Mouse (Mus musculus) forebrain, embryonic 14.5 days (tissue): ENCODE results near the gene Mrpl19. TPM values are rescaled to one million over a fixed set of nuclear protein-coding genes. Genes with fewer than 3 reads are reported as not detected.

Experiments used
- ATAC-seq: fragments of 200-750 bp; cut with Nextera tagmentation; 2 replicates; pipeline ENCODE4 v1.8.0; 2017; ENCODE audit warnings: mild to moderate bottlenecking, moderate library complexity
- DNase-seq: peaks from one replicate; pipeline ENCODE4 v3.0.0-alpha.2; 2015; ENCODE audit warnings: low spot score
- H3K27ac ChIP-seq: fragments of 300-500 bp; sonication (generic); 2 replicates; pipeline ENCODE4 v1.5.1; 2014; ENCODE audit warnings: low read depth, mild to moderate bottlenecking, control low read depth, low read length, moderate library complexity
- H3K27me3 ChIP-seq: fragments of 300-500 bp; sonication (generic); replicated peaks from 2 replicates; pipeline ENCODE4 v1.6.1; 2014; ENCODE audit warnings: low read length, control low read depth, mixed read lengths; ENCODE audit not compliant: control insufficient read depth, insufficient read depth
- H3K36me3 ChIP-seq: fragments of 300-500 bp; sonication (generic); 2 replicates; pipeline ENCODE4 v1.6.1; 2014; ENCODE audit warnings: low read length, control low read depth; ENCODE audit not compliant: control insufficient read depth, insufficient read depth
- H3K4me1 ChIP-seq: fragments of 300-500 bp; sonication (generic); 2 replicates; pipeline ENCODE4 v1.6.1; 2014; ENCODE audit warnings: antibody characterized with exemption, low read length, control low read depth; ENCODE audit not compliant: control insufficient read depth, insufficient read depth
- H3K4me2 ChIP-seq: fragments of 300-500 bp; sonication (generic); 2 replicates; pipeline ENCODE4 v1.6.1; 2014; ENCODE audit warnings: mild to moderate bottlenecking, control low read depth, low read length
- H3K4me3 ChIP-seq: fragments of 300-500 bp; sonication (generic); 2 replicates; pipeline ENCODE4 v1.5.1; 2014; ENCODE audit warnings: low read depth, low read length, control low read depth
- H3K9ac ChIP-seq: fragments of 300-500 bp; sonication (generic); 2 replicates; pipeline ENCODE4 v1.6.1; 2014; ENCODE audit warnings: mild to moderate bottlenecking, low read length, control low read depth, moderate library complexity
- H3K9me3 ChIP-seq: fragments of 300-500 bp; sonication (generic); replicated peaks from 2 replicates; pipeline ENCODE4 v1.6.1; 2016; ENCODE audit warnings: low read length, control low read depth, mixed read lengths; ENCODE audit not compliant: control insufficient read depth
- WGBS: fragments of 180-500 bp; shearing (Covaris S2); extraction: QIAGEN DNeasy Blood & Tissue Kit; methylation state at CpG from one replicate; pipeline ENCODE4 v1.1.7; 2014; 5-methylcytosine and 5-hydroxymethylcytosine counted together
- polyA plus RNA-seq: library from polyadenylated mRNA; unstranded; fragments of >200 nt; fragmentation: Nextera tagmentation; extraction: Ambion mirVana; gene quantifications from 2 replicates; pipeline ENCODE4 v1.2.1, GENCODE M21; 2014

The Mrpl19 gene
- polyA plus RNA-seq, 1 experiment from 2014 or later: 32.9 TPM

- H3K36me3 ChIP-seq: no peaks in the 10 kb centered on the region
- H3K27me3 ChIP-seq: no peaks in the 10 kb centered on the region
- H3K4me2 ChIP-seq: no peak overlapping the region
- no peaks in the 10 kb centered on the region for H3K9me3 ChIP-seq
- 71% methylated on average over 3 of the region's 3 CpGs for WGBS
- H3K4me3 ChIP-seq: no peak overlapping the region
- peak; percentile 37 for DNase-seq
- H3K27ac ChIP-seq: no peak overlapping the region
- no peak overlapping the region for H3K9ac ChIP-seq
- H3K4me1 ChIP-seq: no peaks in the 10 kb centered on the region
- ATAC-seq: peak; percentile 44; the same call in 1 of the 2 replicates
These were observed 53.6 kb downstream of the Mrpl19 start for GRCm38 (mm10) chr6:81912177-81912576.

DNA sequence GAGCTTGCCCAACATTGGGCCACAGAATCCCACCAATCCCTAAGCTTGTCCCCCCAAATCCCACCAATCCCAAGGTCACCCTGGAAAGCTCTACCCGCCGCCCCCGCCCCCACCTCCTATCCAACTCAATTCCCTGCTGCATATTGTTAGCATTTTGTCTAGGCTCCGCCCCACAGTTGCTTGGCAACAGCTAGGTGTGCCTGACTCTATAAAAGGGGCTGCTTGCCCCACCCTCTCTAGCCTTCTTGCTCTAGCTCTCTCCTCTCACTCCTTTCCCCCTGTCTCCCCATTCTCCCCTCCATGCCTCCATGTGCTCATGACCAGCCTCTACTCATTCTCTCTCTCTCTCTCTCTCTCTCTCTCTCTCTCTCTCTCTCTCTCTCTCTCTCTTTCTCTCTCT is 54.0 kb downstream of the Mrpl19 start:
- H3K4me1 ChIP-seq: no peaks in the 10 kb centered on the region
- no peaks in the 10 kb centered on the region for H3K9me3 ChIP-seq
- H3K4me2 ChIP-seq: no peak overlapping the region
- H3K36me3 ChIP-seq: no peaks in the 10 kb centered on the region
- H3K27me3 ChIP-seq: no peaks in the 10 kb centered on the region
- WGBS: 77% methylated on average over 4 of the region's 4 CpGs
- no peak overlapping the region for H3K27ac ChIP-seq
- no peak for ATAC-seq
- DNase-seq: no peak
- H3K9ac ChIP-seq: no peak overlapping the region
- no peak overlapping the region for H3K4me3 ChIP-seq

DNA sequence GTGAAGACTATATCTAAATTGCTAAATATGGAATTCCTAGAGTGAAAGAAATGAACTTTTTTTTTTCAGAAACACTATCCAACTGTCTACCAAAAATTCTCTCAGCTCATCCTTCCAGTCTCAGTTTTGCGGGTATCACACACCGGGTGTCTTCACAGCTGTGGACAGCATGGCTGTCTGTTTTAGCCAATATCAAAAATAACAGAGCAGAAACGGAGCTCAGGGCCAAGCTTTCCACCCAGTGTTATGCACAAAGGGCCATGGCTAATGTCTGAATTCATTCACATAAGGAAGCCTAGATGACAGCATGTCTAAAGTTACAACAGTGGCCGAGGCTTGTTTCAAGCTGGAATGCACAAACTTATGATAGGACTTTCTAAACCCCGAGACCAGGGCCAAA is 54.5 kb downstream of the Mrpl19 start:
- no peaks in the 10 kb centered on the region for H3K36me3 ChIP-seq
- no peak overlapping the region for H3K27ac ChIP-seq
- DNase-seq (no peak), ATAC-seq (no peak)
- H3K4me1 ChIP-seq: no peaks in the 10 kb centered on the region
- H3K9me3 ChIP-seq: no peaks in the 10 kb centered on the region
- H3K9ac ChIP-seq: no peak overlapping the region
- no peaks in the 10 kb centered on the region for H3K27me3 ChIP-seq
- H3K4me2 ChIP-seq: no peak overlapping the region
- H3K4me3 ChIP-seq: no peak overlapping the region
- WGBS: 91% methylated on average over 5 of the region's 5 CpGs

DNA sequence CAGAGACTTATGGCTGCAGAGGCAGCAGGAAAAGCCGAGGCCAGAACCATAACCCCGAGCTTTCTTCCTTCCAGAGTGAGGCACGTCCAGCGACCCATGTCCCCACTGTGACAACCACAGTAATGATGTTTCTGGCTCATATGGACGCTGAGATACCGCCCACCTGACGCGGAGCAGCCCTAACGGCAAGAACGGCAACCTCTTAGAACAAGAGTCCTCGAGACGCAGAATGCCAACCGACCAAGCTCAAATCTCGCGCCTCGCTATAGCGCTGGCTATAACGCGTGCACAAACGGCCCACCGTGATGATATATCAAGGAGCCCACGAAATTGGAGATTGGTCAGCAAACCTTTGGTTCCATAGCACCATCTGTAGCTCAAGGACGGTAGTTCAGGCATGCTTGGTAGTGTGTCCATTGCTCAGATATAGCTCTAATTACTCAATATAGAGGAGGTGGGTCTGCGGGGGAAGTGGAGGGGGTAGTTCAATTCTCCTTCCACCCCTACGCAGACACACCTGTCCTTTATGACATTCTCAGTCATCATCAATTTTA is 55.4 kb downstream of the Mrpl19 start:
- no peak overlapping the region for H3K4me2 ChIP-seq
- no peak for ATAC-seq
- H3K27ac ChIP-seq: no peak overlapping the region
- no peaks in the 10 kb centered on the region for H3K27me3 ChIP-seq
- H3K36me3 ChIP-seq: no peaks in the 10 kb centered on the region
- no peaks in the 10 kb centered on the region for H3K9me3 ChIP-seq
- no peak overlapping the region for H3K4me3 ChIP-seq
- H3K4me1 ChIP-seq: no peaks in the 10 kb centered on the region
- no peak for DNase-seq
- no peak overlapping the region for H3K9ac ChIP-seq
- WGBS: 91% methylated on average over 25 of the region's 25 CpGs

Other genes with a start within 250 kb of the Mrpl19 start
- gene Gcfc2, start 42.3 kb downstream of the Mrpl19 start, polyA plus RNA-seq: 6.9 and 8.6 TPM in 2 replicates
- 1.1 TPM in 2 replicates for gene Eva1a, start 75.1 kb upstream of the Mrpl19 start, polyA plus RNA-seq